Mouse (Mus musculus) kidney, embryonic 14.5 days (tissue): Measurements from ENCODE around the gene Ak9. TPM values are rescaled to one million over a fixed set of nuclear protein-coding genes. Genes with fewer than 3 reads are reported as not detected.

Experiments
- ATAC-seq: fragments of 200-750 bp; cut with Nextera tagmentation; 2 replicates; pipeline ENCODE4 v1.8.0; 2017; ENCODE audit warnings: moderate number of reproducible peaks, mild to moderate bottlenecking, moderate TSS enrichment, moderate library complexity; ENCODE audit not compliant: low FRiP score, low TSS enrichment
- H3K27ac ChIP-seq: fragments of 300-500 bp; sonication (generic); 2 replicates; pipeline ENCODE4 v1.5.1; 2014; ENCODE audit warnings: low read depth, mild to moderate bottlenecking, low read length, moderate library complexity, mixed read lengths
- H3K27me3 ChIP-seq: fragments of 300-500 bp; sonication (generic); 2 replicates; pipeline ENCODE4 v1.6.1; 2014; ENCODE audit warnings: mild to moderate bottlenecking, low read length; ENCODE audit not compliant: control insufficient read depth, insufficient read depth
- H3K36me3 ChIP-seq: fragments of 300-500 bp; sonication (generic); 2 replicates; pipeline ENCODE4 v1.6.1; 2014; ENCODE audit warnings: low read length, mixed read lengths; ENCODE audit not compliant: control insufficient read depth, insufficient read depth
- H3K4me1 ChIP-seq: fragments of 300-500 bp; sonication (generic); 2 replicates; pipeline ENCODE4 v1.6.1; 2014; ENCODE audit warnings: low read length, mixed read lengths; ENCODE audit not compliant: control insufficient read depth, insufficient read depth
- H3K4me2 ChIP-seq: fragments of 300-500 bp; sonication (generic); replicated peaks from 2 replicates; pipeline ENCODE4 v1.6.1; 2014; ENCODE audit warnings: low read depth, mild to moderate bottlenecking, low read length
- H3K4me3 ChIP-seq: fragments of 300-500 bp; sonication (generic); 2 replicates; pipeline ENCODE4 v1.5.1; 2014; ENCODE audit warnings: mild to moderate bottlenecking, low read length
- H3K9ac ChIP-seq: fragments of 300-500 bp; sonication (generic); 2 replicates; pipeline ENCODE4 v1.6.1; 2014; ENCODE audit warnings: low read depth, mild to moderate bottlenecking, low read length, moderate library complexity
- H3K9me3 ChIP-seq: fragments of 300-500 bp; sonication (generic); 2 replicates; pipeline ENCODE4 v1.6.1; 2016; ENCODE audit warnings: low read length; ENCODE audit not compliant: control insufficient read depth
- WGBS: fragments of 180-500 bp; shearing (Covaris S2); extraction: QIAGEN DNeasy Blood & Tissue Kit; methylation state at CpG from one replicate; pipeline ENCODE4 v1.1.7; 2014; 5-methylcytosine and 5-hydroxymethylcytosine counted together
- polyA plus RNA-seq: library from polyadenylated mRNA; unstranded; fragments of >200 nt; fragmentation: Nextera tagmentation; extraction: Ambion mirVana; gene quantifications from 2 replicates; pipeline ENCODE4 v1.2.1, GENCODE M21; 2014

The Ak9 gene
- polyA plus RNA-seq, 1 experiment from 2014 or later, result not detected

DNA sequence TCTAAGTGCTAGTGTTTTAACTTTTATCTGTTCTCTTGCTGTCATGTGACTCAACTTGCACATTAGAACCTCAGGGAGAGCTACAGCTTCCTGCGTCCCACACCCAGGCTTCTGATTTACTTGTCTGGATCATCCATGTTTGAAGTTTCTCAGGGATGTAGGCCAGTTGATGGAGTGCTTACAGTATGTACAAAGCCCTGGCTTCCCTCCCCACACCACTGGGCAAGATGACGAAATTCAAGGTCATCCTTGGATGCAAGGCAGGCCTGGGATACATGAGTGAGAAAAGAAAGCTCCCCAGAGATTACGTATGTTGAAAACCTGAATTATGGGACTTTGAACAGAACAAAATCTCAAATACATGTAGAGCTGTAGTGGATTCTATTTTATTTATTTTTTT lies 149.0 kb downstream of the Ak9 start:
- H3K27me3 ChIP-seq, result no peaks in the 10 kb centered on the region
- H3K4me1 ChIP-seq, result peaks cover 7% of the 10 kb centered on the region
- no peak overlapping the region for H3K27ac ChIP-seq
- 87% methylated on average over 3 of the region's 3 CpGs for WGBS
- no peak overlapping the region for H3K4me2 ChIP-seq
- no peak for ATAC-seq
- no peaks in the 10 kb centered on the region for H3K9me3 ChIP-seq
- H3K36me3 ChIP-seq, result peaks cover 16% of the 10 kb centered on the region; the same call in 1 of the 2 replicates
- no peak overlapping the region for H3K9ac ChIP-seq
- H3K4me3 ChIP-seq, result no peak overlapping the region

DNA sequence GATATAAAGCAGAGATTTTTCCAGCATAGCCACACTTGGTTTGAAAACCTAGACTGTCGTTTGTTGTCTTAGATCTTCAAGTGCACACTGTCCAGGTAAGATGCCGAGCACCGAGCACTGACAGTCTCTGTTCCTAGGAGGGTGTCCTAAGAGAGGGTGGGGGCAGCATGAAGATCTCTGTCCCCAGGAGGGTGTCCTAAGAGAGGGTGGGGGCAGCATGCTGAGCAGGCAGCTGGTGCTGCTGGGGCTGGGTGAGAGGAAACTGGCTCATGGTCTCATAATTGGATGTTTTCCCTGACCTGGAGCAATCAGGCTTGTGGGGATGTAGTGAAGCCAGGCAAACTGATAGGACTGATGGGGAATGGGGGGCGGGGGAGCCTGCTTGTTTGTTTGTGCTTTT lies 156.2 kb downstream of the Ak9 start:
- Histone ChIP-seq H3K9ac (no peak overlapping the region), H3K4me1 (no peaks in the 10 kb centered on the region), H3K36me3 (peaks cover 46% of the 10 kb centered on the region), H3K4me3 (no peak overlapping the region), H3K27me3 (no peaks in the 10 kb centered on the region), H3K9me3 (no peaks in the 10 kb centered on the region), H3K4me2 (no peak overlapping the region), H3K27ac (no peak overlapping the region)
- no peak for ATAC-seq
- 85% methylated on average over 4 of the region's 4 CpGs for WGBS

DNA sequence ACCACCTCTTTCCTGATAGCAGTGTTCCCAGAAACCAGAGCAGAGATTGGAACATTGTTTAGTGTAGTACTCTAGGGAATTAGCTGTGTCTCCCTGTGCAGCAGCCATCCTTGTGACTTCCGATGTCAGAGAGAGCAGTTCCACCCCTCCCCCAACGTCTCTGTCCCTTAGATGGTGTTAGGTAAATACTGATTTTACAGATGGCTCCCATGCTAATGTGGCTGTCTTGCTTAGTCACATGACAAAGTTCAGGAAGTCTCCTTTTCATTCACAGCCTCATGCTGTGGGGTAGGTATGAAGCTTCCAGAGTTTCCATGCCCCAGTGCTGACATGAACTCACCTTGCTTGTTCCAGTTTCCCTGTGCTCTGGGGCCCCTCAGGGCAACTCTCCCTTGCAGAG lies 156.7 kb downstream of the Ak9 start:
- WGBS, result 13% methylated on average over 2 of the region's 2 CpGs
- ATAC-seq, result no peak
- Histone ChIP-seq H3K4me3 (no peak overlapping the region), H3K27me3 (no peaks in the 10 kb centered on the region), H3K4me2 (no peak overlapping the region), H3K9ac (no peak overlapping the region), H3K4me1 (no peaks in the 10 kb centered on the region), H3K27ac (no peak overlapping the region), H3K9me3 (no peaks in the 10 kb centered on the region), H3K36me3 (peaks cover 48% of the 10 kb centered on the region)

DNA sequence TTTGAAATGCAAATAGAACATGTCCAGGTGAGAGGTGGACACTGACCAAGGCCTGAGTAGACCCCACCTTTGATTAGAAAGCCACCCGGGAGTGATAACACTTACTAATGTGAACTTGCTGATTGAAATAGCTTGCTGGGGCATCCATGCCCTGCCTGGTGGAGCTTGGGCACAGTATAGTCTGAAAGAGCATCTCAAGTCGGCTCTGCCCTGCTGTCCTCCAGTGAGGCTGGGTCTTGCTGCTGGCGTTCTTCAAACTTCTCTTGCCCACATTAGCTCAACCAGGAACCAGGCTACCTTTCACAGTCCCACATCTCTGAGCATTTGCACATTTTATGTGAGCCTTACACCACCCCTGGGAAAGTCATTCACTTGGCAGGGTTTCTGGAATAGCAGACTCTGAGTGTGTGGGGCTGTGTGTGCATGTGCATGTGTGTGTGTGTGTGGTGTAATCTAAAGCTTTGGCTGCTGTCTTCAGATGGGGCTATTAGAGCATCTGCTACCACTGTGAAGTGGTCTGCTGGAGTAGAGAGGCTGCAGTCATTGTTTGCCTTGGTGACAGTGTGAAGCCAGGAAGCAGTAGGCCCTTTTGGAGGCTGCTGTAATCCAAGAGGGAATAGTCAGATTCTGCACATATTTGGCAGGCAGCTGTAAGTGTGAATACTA lies 157.4 kb downstream of the Ak9 start:
- H3K27ac ChIP-seq, result no peak overlapping the region
- no peak for ATAC-seq
- 88% methylated on average over 3 of the region's 3 CpGs for WGBS
- no peaks in the 10 kb centered on the region for H3K4me1 ChIP-seq
- peaks cover 49% of the 10 kb centered on the region for H3K36me3 ChIP-seq
- no peak overlapping the region for H3K4me2 ChIP-seq
- H3K27me3 ChIP-seq, result no peaks in the 10 kb centered on the region
- H3K9me3 ChIP-seq, result no peaks in the 10 kb centered on the region
- no peak overlapping the region for H3K4me3 ChIP-seq
- no peak overlapping the region for H3K9ac ChIP-seq

DNA sequence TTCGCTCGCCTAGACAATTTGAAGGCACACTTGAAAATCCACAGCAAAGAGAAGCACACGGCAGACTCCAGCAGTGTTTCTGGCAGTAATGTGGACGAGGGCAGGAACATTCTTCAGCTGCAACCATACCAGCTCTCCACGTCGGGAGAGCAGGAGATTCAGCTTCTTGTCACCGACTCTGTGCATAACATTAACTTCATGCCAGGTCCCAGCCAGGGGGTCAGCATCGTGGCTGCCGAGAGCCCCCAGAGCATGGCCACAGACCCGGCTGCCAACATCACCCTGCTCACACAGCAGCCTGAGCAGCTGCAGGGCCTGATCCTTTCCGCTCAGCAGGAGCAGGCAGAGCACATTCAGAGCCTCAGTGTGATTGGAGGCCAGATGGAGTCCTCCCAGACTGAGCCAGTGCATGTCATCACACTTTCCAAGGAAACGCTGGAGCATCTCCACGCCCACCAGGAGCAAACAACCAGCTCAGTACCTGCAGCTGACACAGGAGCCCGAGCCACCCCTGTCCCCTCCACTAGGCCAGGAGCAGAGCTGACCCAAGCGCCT lies 160.7 kb downstream of the Ak9 start:
- Histone ChIP-seq H3K4me2 (no peak overlapping the region), H3K36me3 (peaks cover 41% of the 10 kb centered on the region), H3K9me3 (no peaks in the 10 kb centered on the region), H3K4me1 (no peaks in the 10 kb centered on the region), H3K27ac (no peak overlapping the region), H3K9ac (no peak overlapping the region), H3K27me3 (no peaks in the 10 kb centered on the region), H3K4me3 (no peak overlapping the region)
- no peak for ATAC-seq
- whole genome bisulfite sequencing, result 58% methylated on average over 15 of the region's 15 CpGs

DNA sequence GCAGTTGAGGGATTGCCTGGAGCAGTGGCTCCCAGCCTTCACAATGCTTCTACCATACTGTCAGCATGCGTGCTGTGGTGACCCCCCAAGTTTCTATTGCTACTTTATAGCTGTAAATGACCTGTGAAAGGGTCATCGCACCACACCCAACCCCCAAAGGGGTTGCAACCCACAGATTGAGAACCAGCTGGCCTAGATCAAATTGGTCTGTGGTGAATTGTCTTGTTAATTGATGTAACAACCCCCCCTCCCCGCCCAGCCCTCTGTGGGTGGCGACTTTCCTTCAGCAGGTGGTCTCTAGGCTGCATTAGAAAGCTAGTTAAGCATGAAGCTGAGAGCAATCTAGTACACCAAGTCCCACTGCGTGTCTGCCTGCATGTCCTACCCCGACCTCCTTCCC lies 163.5 kb downstream of the Ak9 start:
- no peak for ATAC-seq
- Histone ChIP-seq H3K9ac (no peak overlapping the region), H3K27ac (no peak overlapping the region), H3K4me1 (no peaks in the 10 kb centered on the region), H3K4me3 (no peak overlapping the region), H3K4me2 (no peak overlapping the region), H3K9me3 (no peaks in the 10 kb centered on the region), H3K27me3 (no peaks in the 10 kb centered on the region), H3K36me3 (peaks cover 29% of the 10 kb centered on the region)
- WGBS, result 21% methylated on average over 6 of the region's 6 CpGs

DNA sequence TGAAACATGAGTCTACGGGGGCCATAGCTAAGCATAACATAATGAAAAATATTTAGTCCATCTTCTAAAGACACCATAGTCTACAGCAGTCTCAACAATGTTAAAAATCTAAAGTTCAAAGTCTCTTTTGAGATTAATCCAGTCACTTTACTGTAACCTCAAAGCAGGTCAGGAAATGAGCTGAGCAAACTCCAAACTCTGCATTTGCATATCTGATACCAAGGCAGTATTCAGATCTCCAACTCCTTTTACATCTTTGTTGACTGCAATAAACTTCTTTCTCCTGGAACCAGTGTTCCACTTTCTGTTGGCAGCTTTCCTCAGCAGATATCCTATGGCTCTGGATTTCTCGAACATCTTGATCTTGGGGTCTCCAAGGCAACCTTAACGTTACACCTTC lies 166.9 kb downstream of the Ak9 start:
- Histone ChIP-seq H3K36me3 (0 out of 2 replicates have a peak, but pooled peaks cover 6% of the 10 kb centered on the region), H3K27ac (no peak overlapping the region), H3K9me3 (no peaks in the 10 kb centered on the region), H3K4me3 (no peak overlapping the region), H3K9ac (no peak overlapping the region), H3K27me3 (no peaks in the 10 kb centered on the region), H3K4me1 (0 out of 2 replicates have a peak, but pooled peaks cover 5% of the 10 kb centered on the region), H3K4me2 (no peak overlapping the region)
- no peak for ATAC-seq
- 84% methylated on average over 3 of the region's 3 CpGs for WGBS

DNA sequence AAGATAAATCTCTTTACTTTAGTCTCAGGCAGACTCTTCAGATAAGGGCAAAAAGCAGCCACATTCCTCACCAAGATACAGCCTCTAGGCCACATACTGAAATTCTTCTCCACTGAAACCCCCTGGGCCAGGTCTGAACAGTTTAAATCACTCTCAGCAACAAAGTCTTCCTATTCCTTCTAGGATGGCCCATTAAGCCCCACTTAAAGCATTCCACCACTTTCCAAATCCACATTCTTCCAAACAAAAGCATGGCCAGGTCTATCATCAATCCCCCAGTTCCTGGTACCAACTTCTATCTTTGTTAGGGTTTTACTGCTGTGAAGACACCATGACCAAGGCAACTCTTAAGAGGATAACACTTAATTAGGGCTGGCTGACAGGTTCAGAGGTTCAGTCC lies 168.8 kb downstream of the Ak9 start:
- Histone ChIP-seq H3K4me2 (no peak overlapping the region), H3K27me3 (no peaks in the 10 kb centered on the region), H3K27ac (no peak overlapping the region), H3K9me3 (no peaks in the 10 kb centered on the region), H3K4me1 (0 out of 2 replicates have a peak, but pooled peaks cover 9% of the 10 kb centered on the region), H3K36me3 (no peaks in the 10 kb centered on the region), H3K9ac (no peak overlapping the region), H3K4me3 (no peak overlapping the region)
- no peak for ATAC-seq

DNA sequence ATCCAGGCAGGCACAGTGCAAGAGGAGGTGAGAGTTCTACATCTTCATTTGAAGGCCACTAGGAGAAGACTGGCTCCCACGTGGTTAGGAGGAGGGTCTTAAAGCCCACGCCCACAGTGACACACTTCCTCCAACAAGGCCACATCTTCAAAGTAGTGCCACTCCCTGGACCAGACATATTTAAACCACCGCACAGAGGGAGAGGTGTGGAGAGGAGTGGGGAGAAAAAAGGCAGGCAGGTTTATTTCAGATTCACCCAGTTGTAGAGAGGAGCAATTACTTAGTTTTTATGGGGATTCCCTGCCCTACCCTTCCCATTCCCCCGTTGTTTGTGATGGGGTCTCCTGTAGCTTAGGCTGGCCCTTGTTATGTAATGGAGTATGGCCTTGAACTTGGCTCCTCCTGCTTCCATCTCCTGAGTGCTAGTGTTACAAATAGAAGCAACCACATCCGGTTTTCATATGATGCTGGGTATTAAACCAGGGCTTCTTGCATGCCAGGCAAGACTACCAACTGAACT lies 169.2 kb downstream of the Ak9 start:
- Histone ChIP-seq H3K9me3 (no peaks in the 10 kb centered on the region), H3K27ac (no peak overlapping the region), H3K4me3 (no peak overlapping the region), H3K9ac (no peak overlapping the region), H3K4me2 (no peak overlapping the region), H3K4me1 (0 out of 2 replicates have a peak, but pooled peaks cover 9% of the 10 kb centered on the region), H3K36me3 (no peaks in the 10 kb centered on the region), H3K27me3 (no peaks in the 10 kb centered on the region)
- 72% methylated on average over 5 of the region's 5 CpGs for WGBS
- ATAC-seq, result no peak
